In genomic region chr2:38937396-38937795, GRCm38 (mm10) we compare ENCODE assay signal across 25 mouse cellular contexts.
"Had no signal": no experiment of that assay in that cellular context is flagged by ENCODE, and none has a peak within 500 bp of the region (broad histone marks: within the 10 kb centered on the region; RNA-seq: fewer than 3 reads in every experiment).

No protein-coding gene starts in this region.

- H3K9ac ChIP-seq: heart, embryonic 12.5 days; hindbrain, embryonic 12.5 days; hindbrain, embryonic 14.5 days; intestine, embryonic 15.5 days; limb, embryonic 13.5 days; limb, embryonic 15.5 days; liver, embryonic 14.5 days had no signal

- H3K27ac ChIP-seq: heart, embryonic 10.5 days; hindbrain, embryonic 10.5 days; hindbrain, embryonic 12.5 days; hindbrain, embryonic 14.5 days; intestine, embryonic 15.5 days; limb, embryonic 13.5 days; limb, embryonic 15.5 days; liver, embryonic 12.5 days; liver, embryonic 14.5 days had no signal

- H3K4me2 ChIP-seq: heart, embryonic 12.5 days; hindbrain, embryonic 12.5 days; hindbrain, embryonic 14.5 days; intestine, embryonic 15.5 days; limb, embryonic 13.5 days; limb, embryonic 15.5 days; liver, embryonic 12.5 days had no signal

- ATAC-seq: hindbrain, embryonic 16.5 days; inflammation-experienced regulatory T-cells, adult 6 months; intestine, embryonic 15.5 days; intestine, postnatal 0 days had no signal

- H3K36me3 ChIP-seq: heart, embryonic 10.5 days; heart, embryonic 12.5 days; hindbrain, embryonic 10.5 days; hindbrain, embryonic 12.5 days; intestine, embryonic 15.5 days; limb, embryonic 13.5 days; limb, embryonic 15.5 days; liver, embryonic 12.5 days had no signal

- DNase-seq: gastrocnemius, postnatal 10 days; gastrocnemius, postnatal 25 days; heart, adult 18-20 months; heart, postnatal 10 days; heart, postnatal 4 days; kidney, adult 18-20 months; kidney, adult 8-10 months; kidney, postnatal 10 days; kidney, postnatal 4 days; layer of hippocampus, adult 9-11 months; layer of hippocampus, postnatal 36 days; left cerebral cortex, postnatal 4 days had no signal

- H3K9me3 ChIP-seq: heart, embryonic 10.5 days; heart, embryonic 12.5 days; hindbrain, embryonic 10.5 days; hindbrain, embryonic 12.5 days; intestine, embryonic 15.5 days; limb, embryonic 13.5 days; limb, embryonic 15.5 days; liver, embryonic 12.5 days had no signal

- H3K4me3 ChIP-seq: heart, embryonic 10.5 days; heart, embryonic 12.5 days; hindbrain, embryonic 10.5 days; hindbrain, embryonic 12.5 days; intestine, embryonic 15.5 days; limb, embryonic 13.5 days; limb, embryonic 15.5 days; liver, embryonic 12.5 days had no signal

- H3K27me3 ChIP-seq: heart, embryonic 12.5 days; hindbrain, embryonic 12.5 days; intestine, embryonic 15.5 days; limb, embryonic 13.5 days; limb, embryonic 15.5 days had no signal
